Mouse (Mus musculus): ENCODE data around the gene Asb18. TPM values are rescaled to one million over a fixed set of nuclear protein-coding genes. Genes with fewer than 3 reads are reported as not detected.

Gene Asb18
- polyA plus RNA-seq, 1 experiment from 2014 or later, result 0.34 TPM

GRCm38 (mm10) chr1:89931120-89931519, 83.3 kb downstream of the Asb18 start, which contains the start of gene Gbx2:
Gbx2 (minus strand) TSS chr1:89931179.
- no peaks in the 10 kb centered on the region for H3K36me3 ChIP-seq
- H3K4me1 ChIP-seq (replicated peaks), result peaks cover 81% of the 10 kb centered on the region
- WGBS, result 1% methylated on average over 33 of the region's 33 CpGs
- H3K9ac ChIP-seq (replicated peaks), result peak within 1 kb of the TSS; percentile 60
- peaks cover 100% of the 10 kb centered on the region for H3K27me3 ChIP-seq
- peak within 1 kb of the TSS; percentile 44 for H3K4me3 ChIP-seq (replicated peaks)
- peak within 1 kb of the TSS; percentile 60 for H3K4me2 ChIP-seq (replicated peaks)
- ATAC-seq, result peak; percentile 75
- H3K9me3 ChIP-seq, result no peaks in the 10 kb centered on the region
- peak within 1 kb of the TSS; percentile 68 for H3K27ac ChIP-seq

- H3K27me3 ChIP-seq, result peaks cover 100% of the 10 kb centered on the region
Measured at GRCm38 (mm10) chr1:89930551-89930950, 83.9 kb downstream of the Asb18 start.

GRCm38 (mm10) chr1:89929721-89930505, 84.6 kb downstream of the Asb18 start:
- Histone ChIP-seq H3K27me3 (peaks cover 100% of the 10 kb centered on the region), H3K4me1 (replicated peaks) (peaks cover 78% of the 10 kb centered on the region), H3K4me3 (replicated peaks) (peak overlapping the region; percentile 44), H3K27ac (peak overlapping the region; percentile 68), H3K4me2 (replicated peaks) (peak overlapping the region; percentile 60), H3K9ac (replicated peaks) (peak overlapping the region; percentile 60), H3K9me3 (no peaks in the 10 kb centered on the region), H3K36me3 (no peaks in the 10 kb centered on the region)
- ATAC-seq, result no peak
- WGBS, result under 1% methylated on average over 55 of the region's 55 CpGs

More at GRCm38 (mm10) chr1:89930551-89930950, 83.9 kb downstream of the Asb18 start:
- Histone ChIP-seq H3K4me3 (replicated peaks) (peak overlapping the region; percentile 44), H3K27ac (peak overlapping the region; percentile 68), H3K4me2 (replicated peaks) (peak overlapping the region; percentile 60), H3K4me1 (replicated peaks) (peaks cover 80% of the 10 kb centered on the region), H3K9me3 (no peaks in the 10 kb centered on the region), H3K36me3 (no peaks in the 10 kb centered on the region), H3K9ac (replicated peaks) (peak overlapping the region; percentile 60)
- WGBS, result under 1% methylated on average over 45 of the region's 45 CpGs
- peak; percentile 49 for ATAC-seq

GRCm38 (mm10) chr1:89929181-89929580, 85.3 kb downstream of the Asb18 start:
- Histone ChIP-seq H3K4me1 (replicated peaks) (peaks cover 75% of the 10 kb centered on the region), H3K27me3 (peaks cover 100% of the 10 kb centered on the region), H3K36me3 (no peaks in the 10 kb centered on the region), H3K9ac (replicated peaks) (peak overlapping the region; percentile 60), H3K9me3 (no peaks in the 10 kb centered on the region), H3K4me3 (replicated peaks) (peak overlapping the region; percentile 44), H3K27ac (no peak overlapping the region), H3K4me2 (replicated peaks) (peak overlapping the region; percentile 33; the same call in 1 of the 2 replicates)
- 0% methylated on average over 6 of the region's 6 CpGs for WGBS
- ATAC-seq, result no peak

GRCm38 (mm10) chr1:89928676-89929075, 85.8 kb downstream of the Asb18 start:
- H3K9ac ChIP-seq (replicated peaks), result peak overlapping the region; percentile 60
- H3K9me3 ChIP-seq, result no peaks in the 10 kb centered on the region
- H3K36me3 ChIP-seq, result no peaks in the 10 kb centered on the region
- WGBS, result 3% methylated on average over 25 of the region's 25 CpGs
- ATAC-seq, result no peak
- peaks cover 73% of the 10 kb centered on the region for H3K4me1 ChIP-seq (replicated peaks)
- peak overlapping the region; percentile 44 for H3K4me3 ChIP-seq (replicated peaks)
- peak overlapping the region; percentile 33 for H3K4me2 ChIP-seq (replicated peaks)
- no peak overlapping the region for H3K27ac ChIP-seq
- H3K27me3 ChIP-seq, result peaks cover 100% of the 10 kb centered on the region

GRCm38 (mm10) chr1:89927061-89927661, 87.3 kb downstream of the Asb18 start:
- peaks cover 100% of the 10 kb centered on the region for H3K27me3 ChIP-seq
- H3K4me1 ChIP-seq (replicated peaks), result peaks cover 78% of the 10 kb centered on the region
- no peak overlapping the region for H3K27ac ChIP-seq
- H3K9me3 ChIP-seq, result no peaks in the 10 kb centered on the region
- peak overlapping the region; percentile 33 for H3K4me2 ChIP-seq (replicated peaks)
- H3K9ac ChIP-seq (replicated peaks), result peak overlapping the region; percentile 40; the same call in 1 of the 2 replicates
- H3K4me3 ChIP-seq (replicated peaks), result peak overlapping the region; percentile 44
- no peaks in the 10 kb centered on the region for H3K36me3 ChIP-seq
- no peak for ATAC-seq
- 1% methylated on average over 36 of the region's 36 CpGs for WGBS

- Histone ChIP-seq H3K27ac (no peak overlapping the region), H3K4me1 (replicated peaks) (peaks cover 78% of the 10 kb centered on the region), H3K4me3 (replicated peaks) (peak overlapping the region; percentile 44), H3K9me3 (no peaks in the 10 kb centered on the region), H3K9ac (replicated peaks) (0 out of 2 replicates have a peak overlapping the region, but pooled peaks have one; percentile 20), H3K36me3 (no peaks in the 10 kb centered on the region), H3K4me2 (replicated peaks) (peak overlapping the region; percentile 33), H3K27me3 (peaks cover 100% of the 10 kb centered on the region)
- no peak for ATAC-seq
- WGBS, result 6% methylated on average over 9 of the region's 9 CpGs
Measured at GRCm38 (mm10) chr1:89926583-89927060, 87.8 kb downstream of the Asb18 start.

GRCm38 (mm10) chr1:89925501-89926190, 88.8 kb downstream of the Asb18 start:
- H3K9ac ChIP-seq (replicated peaks), result peak overlapping the region; percentile 28; the same call in 1 of the 2 replicates
- H3K36me3 ChIP-seq, result no peaks in the 10 kb centered on the region
- peak overlapping the region; percentile 33 for H3K4me2 ChIP-seq (replicated peaks)
- peaks cover 100% of the 10 kb centered on the region for H3K27me3 ChIP-seq
- peaks cover 70% of the 10 kb centered on the region for H3K4me1 ChIP-seq (replicated peaks)
- H3K4me3 ChIP-seq (replicated peaks), result peak overlapping the region; percentile 44; the same call in 1 of the 2 replicates
- no peaks in the 10 kb centered on the region for H3K9me3 ChIP-seq
- H3K27ac ChIP-seq, result no peak overlapping the region
- no peak for ATAC-seq
- 9% methylated on average over 12 of the region's 12 CpGs for WGBS

- Histone ChIP-seq H3K9me3 (0 out of 2 replicates have a peak, but pooled peaks cover 4% of the 10 kb centered on the region), H3K9ac (replicated peaks) (0 out of 2 replicates have a peak overlapping the region, but pooled peaks have one; percentile 8), H3K36me3 (no peaks in the 10 kb centered on the region), H3K27ac (no peak overlapping the region), H3K4me1 (replicated peaks) (peaks cover 51% of the 10 kb centered on the region), H3K27me3 (peaks cover 100% of the 10 kb centered on the region), H3K4me2 (replicated peaks) (peak overlapping the region; percentile 43; the same call in 1 of the 2 replicates), H3K4me3 (replicated peaks) (0 out of 2 replicates have a peak overlapping the region, but pooled peaks have one; percentile 0)
- WGBS, result 5% methylated on average over 14 of the region's 14 CpGs
- ATAC-seq, result no peak
Measured at GRCm38 (mm10) chr1:89923642-89924020, 90.8 kb downstream of the Asb18 start.

- Histone ChIP-seq H3K36me3 (no peaks in the 10 kb centered on the region), H3K9me3 (0 out of 2 replicates have a peak, but pooled peaks cover 6% of the 10 kb centered on the region), H3K4me1 (replicated peaks) (peaks cover 47% of the 10 kb centered on the region), H3K9ac (replicated peaks) (no peak overlapping the region; the same call in 1 of the 2 replicates), H3K27me3 (peaks cover 100% of the 10 kb centered on the region), H3K27ac (no peak overlapping the region), H3K4me3 (replicated peaks) (peak overlapping the region; percentile 0; the same call in 1 of the 2 replicates), H3K4me2 (replicated peaks) (peak overlapping the region; percentile 43)
- peak; percentile 28; the same call in 1 of the 2 replicates for ATAC-seq
- WGBS, result under 1% methylated on average over 39 of the region's 41 CpGs
Measured at GRCm38 (mm10) chr1:89922883-89923641, 91.4 kb downstream of the Asb18 start.

GRCm38 (mm10) chr1:89922282-89922681, 92.2 kb downstream of the Asb18 start:
- peaks cover 47% of the 10 kb centered on the region for H3K4me1 ChIP-seq (replicated peaks)
- ATAC-seq, result peak; percentile 5; the same call in 1 of the 2 replicates
- no peak overlapping the region for H3K4me3 ChIP-seq (replicated peaks)
- H3K9me3 ChIP-seq, result 0 out of 2 replicates have a peak, but pooled peaks cover 6% of the 10 kb centered on the region
- no peak overlapping the region for H3K27ac ChIP-seq
- peaks cover 100% of the 10 kb centered on the region for H3K27me3 ChIP-seq
- peak overlapping the region; percentile 43; the same call in 1 of the 2 replicates for H3K4me2 ChIP-seq (replicated peaks)
- no peak overlapping the region for H3K9ac ChIP-seq (replicated peaks)
- H3K36me3 ChIP-seq, result no peaks in the 10 kb centered on the region
- under 1% methylated on average over 7 of the region's 7 CpGs for WGBS
